Mouse (Mus musculus): Measurements from ENCODE around the gene Gm5142. TPM values are rescaled to one million over a fixed set of nuclear protein-coding genes. Genes with fewer than 3 reads are reported as not detected.

Gm5142 gene
- polyA plus RNA-seq (2017; shearing (Covaris generic)), result not detected

GRCm38 (mm10) chr14:59178649-59179048 lies at the start of gene Gm5142:
TSS of gene Gm5142 (minus strand) at chr14:59178749.

DNA sequence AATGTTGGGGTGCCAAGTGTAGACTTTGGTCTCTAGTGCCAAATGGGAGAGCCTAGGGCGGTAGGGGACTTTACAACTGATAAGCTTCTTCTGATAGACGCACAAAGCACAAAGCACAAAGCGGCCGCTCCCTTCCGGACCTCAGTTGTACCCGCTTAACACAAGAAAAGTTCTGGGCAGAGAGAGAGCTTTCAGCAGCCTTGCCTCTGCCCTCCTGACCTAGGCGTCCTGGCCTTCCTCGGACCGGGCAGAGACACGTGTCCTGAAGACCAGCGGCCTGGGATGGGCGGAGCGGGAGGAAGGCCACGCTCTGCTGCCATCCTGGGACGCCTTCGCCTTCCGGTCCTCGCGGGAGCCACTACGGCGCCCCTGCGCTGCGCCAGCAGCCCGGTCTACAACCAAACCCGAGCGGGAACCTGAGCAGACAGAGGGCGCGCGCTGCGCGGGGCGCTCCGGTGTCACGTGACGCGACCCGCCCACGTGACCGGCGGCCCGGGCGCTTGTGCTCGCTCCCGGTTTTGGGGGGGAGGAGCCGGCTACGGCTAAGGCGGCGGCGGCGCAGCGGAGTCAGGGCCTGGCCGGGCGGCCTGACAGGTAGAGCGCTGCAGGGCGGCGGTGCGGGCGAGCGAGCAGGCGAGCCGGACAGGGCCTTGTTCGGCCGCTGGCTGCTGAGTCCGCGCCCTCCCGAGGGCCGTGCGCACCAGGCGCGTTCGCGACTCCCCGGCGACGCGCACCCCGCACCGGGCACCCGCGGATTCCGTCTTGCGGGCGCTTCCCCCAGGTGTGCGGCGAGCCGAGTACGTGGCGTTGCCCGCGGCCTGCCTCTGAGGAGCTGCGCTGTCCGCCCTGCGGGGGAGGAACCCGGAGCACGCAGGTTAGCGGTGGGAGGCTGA lies 22.4 kb upstream of the Gm5142 start, which contains the start of gene Rcbtb1:
TSS of gene Rcbtb1 (plus strand) at position 499 of the 893 bp plus-strand sequence.

GRCm38 (mm10) chr14:59142793-59143192 lies 35.8 kb downstream of the Gm5142 start, which contains the start of gene 1700129C05Rik:
TSS of gene 1700129C05Rik (minus strand) at chr14:59142893.

Other genes starting within 250 kb of the Gm5142 start
- gene 1700129C05Rik, start 35.9 kb downstream of the Gm5142 start, polyA plus RNA-seq (2017; shearing (Covaris generic)), result not detected
- gene Rcbtb1, start 22.5 kb upstream of the Gm5142 start, polyA plus RNA-seq (2017; shearing (Covaris generic)), result 26.2 TPM
- gene Gm6904, start 81.5 kb upstream of the Gm5142 start, polyA plus RNA-seq (2017; shearing (Covaris generic)), result 11.1 TPM
- 39.7 TPM for gene Phf11a, start 118.8 kb upstream of the Gm5142 start, polyA plus RNA-seq (2017; shearing (Covaris generic))
- gene Phf11b, start 162.6 kb upstream of the Gm5142 start, polyA plus RNA-seq (2017; shearing (Covaris generic)), result 196 TPM
- 15.3 TPM for gene Phf11d, start 186.7 kb upstream of the Gm5142 start, polyA plus RNA-seq (2017; shearing (Covaris generic))
- gene Phf11c, start 216.6 kb upstream of the Gm5142 start, polyA plus RNA-seq (2017; shearing (Covaris generic)), result 20.5 TPM

All from inflammation-experienced regulatory T-cells, adult 16 weeks (primary cell).